Mouse (Mus musculus) lung, postnatal 4 days (tissue): ENCODE results near the gene Vmn2r43.
"Not testable (repeated sequence)": the region's sequence is repeated elsewhere in the genome, so short reads cannot be mapped to it uniquely, and the experiment has no call there.

ENCODE experiments used
- DNase-seq, 2 experiments: peaks; one replicate each; pipeline ENCODE4 v3.0.0; 2021

The Vmn2r43 gene

GRCm38 (mm10) chr7:8260499-8260898, at the start of gene Vmn2r43:
TSS of gene Vmn2r43 (minus strand) at chr7:8260599.
- DNase-seq = not testable (repeated sequence)

- DNase-seq = not testable (repeated sequence)
These were observed 60.2 kb downstream of the Vmn2r43 start, which contains the start of gene Vmn2r42 for GRCm38 (mm10) chr7:8200220-8200619. TSS of gene Vmn2r42 (minus strand) at chr7:8200320.
